Mouse (Mus musculus) cerebellum, postnatal 10 days (tissue): Measurements from ENCODE around the gene Gpr183.

Experiments
- DNase-seq, 2 experiments: peaks; one replicate each; pipeline ENCODE4 v3.0.0; 2021; ENCODE audit warnings: mixed read lengths in 2 of 2

The Gpr183 gene

DNA sequence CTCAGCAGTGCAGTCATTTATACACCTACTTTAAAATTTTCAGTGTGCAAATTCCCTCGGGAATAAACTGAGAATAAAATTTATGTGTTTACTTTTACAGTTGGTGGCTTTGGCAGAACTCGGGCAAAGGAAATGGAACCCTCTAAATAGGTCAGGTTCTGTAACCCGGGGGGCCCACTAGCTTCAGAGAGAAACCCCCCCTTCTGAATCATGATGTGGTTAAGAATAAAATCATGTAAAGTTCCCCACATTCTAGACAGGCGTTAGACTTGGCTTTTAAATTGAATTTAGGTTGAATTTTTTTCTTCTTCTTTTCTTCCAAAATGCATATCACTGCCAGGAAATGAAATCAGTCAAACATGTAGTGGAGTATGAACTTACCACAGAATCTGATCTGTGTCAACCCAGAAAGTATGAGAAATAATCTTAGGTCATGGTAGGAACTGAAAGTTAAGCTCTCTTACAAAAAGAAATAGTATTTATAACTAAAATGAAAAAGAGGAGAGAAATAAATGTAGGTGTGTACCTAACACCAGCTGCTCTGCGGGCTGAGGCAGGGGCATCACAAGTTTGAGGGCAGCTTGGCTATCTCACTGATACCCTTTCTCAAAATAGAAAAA, 9.7 kb downstream of the Gpr183 start:
- no peak for DNase-seq

GRCm38 (mm10) chr14:121954608-121955007, 10.4 kb downstream of the Gpr183 start:
- DNase-seq = no peak

DNA sequence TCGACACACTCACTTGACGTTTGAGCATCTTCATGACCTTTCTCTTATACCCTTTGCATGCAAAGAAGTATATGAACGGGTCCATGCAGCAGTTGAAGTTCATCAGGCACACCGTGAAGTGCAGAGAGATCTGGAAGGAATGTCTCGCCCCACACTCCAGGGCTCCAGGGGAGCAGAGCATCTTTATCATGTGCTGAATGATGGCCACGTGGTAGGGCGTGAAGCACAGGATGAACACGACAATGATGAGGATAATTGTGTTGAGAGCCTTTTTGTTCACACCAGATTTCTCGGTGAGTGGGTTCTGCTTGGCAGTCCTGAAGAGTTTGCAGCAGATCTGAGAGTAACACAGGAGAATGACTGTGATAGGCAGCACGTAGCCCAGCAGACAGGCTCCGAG, 10.9 kb downstream of the Gpr183 start:
- no peak for DNase-seq

- DNase-seq = no peak
Observed at GRCm38 (mm10) chr14:121952046-121952400, 13.0 kb downstream of the Gpr183 start.

GRCm38 (mm10) chr14:121951399-121952045, 13.5 kb downstream of the Gpr183 start:
- DNase-seq = no peak

GRCm38 (mm10) chr14:121949897-121950296, 15.1 kb downstream of the Gpr183 start:
- DNase-seq = no peak

- no peak for DNase-seq
Observed at GRCm38 (mm10) chr14:121949436-121949835, 15.6 kb downstream of the Gpr183 start.

DNA sequence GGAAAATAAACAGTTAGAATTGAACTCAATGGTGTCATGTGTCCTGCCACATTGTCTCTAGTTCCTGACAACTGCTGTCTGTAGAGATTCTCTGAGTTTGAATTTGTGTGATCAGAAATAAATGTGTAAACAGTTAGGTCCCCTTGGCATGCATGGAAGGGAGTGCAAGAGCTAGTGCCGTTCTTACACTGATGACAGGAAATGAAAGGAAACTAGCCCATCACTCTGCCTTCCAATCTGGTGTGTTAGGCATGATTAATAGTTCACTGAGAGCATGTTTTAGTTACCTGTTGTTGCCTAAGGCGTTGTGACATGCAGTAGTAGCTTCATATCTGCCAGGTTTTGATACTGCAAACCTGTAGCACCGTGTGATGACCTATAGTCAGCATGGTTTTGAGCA, 17.0 kb downstream of the Gpr183 start:
- DNase-seq = no peak

- DNase-seq = no peak
Observed at GRCm38 (mm10) chr14:121947201-121947760, 17.7 kb downstream of the Gpr183 start.

DNA sequence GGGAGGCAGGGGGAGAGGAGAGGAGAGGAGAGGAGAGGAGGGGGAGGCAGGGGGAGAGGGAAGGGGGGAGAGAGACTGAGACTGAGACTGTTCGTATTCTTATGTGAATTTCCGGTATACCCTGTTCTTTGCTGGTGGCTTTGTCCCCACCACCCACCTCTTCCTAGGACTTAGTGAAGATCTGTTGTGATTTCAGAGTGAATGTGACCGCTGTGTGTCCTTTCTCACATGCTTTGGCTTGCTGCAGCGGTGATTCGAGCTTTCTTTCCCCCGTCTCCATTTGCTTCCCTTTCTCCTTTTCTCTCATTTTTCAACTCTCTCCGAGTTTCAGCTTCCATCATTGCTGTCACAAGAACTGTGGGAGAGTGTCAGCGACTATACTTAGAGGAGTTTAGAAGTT, 18.3 kb downstream of the Gpr183 start:
- DNase-seq = no peak

- no peak for DNase-seq
Observed at GRCm38 (mm10) chr14:121946131-121946530, 18.9 kb downstream of the Gpr183 start.

- DNase-seq = no peak
Observed at GRCm38 (mm10) chr14:121939582-121939981, 25.4 kb downstream of the Gpr183 start.

DNA sequence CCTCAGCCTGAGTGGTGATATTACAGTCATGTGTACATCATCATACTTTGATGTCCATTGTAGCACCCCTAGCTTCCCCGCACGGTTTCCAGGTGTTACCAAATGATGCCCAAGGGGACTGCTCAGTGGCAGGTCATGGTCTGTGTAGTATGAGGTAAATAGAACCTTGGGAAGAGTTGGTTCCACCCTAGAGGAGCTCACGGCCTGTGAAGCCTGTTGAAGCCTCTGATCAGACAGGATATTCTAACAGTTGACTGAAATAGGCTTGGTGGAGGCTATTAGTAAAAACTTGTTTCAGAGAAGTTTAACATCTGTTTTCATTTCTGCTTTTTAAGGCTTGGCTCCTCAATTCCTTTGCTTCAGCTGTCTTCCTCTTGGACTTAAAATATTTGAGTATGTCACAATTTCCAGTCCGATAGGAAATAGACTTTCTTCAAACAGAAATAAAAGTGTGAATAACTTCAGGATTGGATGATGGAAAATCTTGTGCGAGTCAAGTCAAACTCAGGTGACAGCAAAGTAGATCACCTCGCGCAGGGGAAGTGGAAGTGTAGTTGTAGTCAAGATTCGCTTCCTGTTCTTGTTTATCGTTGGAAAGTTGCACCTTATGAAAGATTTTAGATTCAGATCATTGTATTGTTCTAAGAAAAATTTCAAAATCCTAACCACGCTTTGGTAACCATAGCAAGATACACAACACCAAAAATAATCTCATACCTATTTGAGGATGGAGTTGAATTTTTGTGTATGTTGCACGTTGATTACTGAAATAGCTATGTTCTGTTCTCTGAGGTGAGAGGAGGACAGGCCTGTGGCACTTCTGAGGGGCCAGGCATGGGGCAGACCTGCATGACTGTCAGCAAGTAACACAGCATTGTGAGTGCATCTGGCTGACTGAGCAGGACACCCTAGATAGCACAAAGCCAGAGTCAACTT, 26.5 kb downstream of the Gpr183 start:
- no peak for DNase-seq

DNA sequence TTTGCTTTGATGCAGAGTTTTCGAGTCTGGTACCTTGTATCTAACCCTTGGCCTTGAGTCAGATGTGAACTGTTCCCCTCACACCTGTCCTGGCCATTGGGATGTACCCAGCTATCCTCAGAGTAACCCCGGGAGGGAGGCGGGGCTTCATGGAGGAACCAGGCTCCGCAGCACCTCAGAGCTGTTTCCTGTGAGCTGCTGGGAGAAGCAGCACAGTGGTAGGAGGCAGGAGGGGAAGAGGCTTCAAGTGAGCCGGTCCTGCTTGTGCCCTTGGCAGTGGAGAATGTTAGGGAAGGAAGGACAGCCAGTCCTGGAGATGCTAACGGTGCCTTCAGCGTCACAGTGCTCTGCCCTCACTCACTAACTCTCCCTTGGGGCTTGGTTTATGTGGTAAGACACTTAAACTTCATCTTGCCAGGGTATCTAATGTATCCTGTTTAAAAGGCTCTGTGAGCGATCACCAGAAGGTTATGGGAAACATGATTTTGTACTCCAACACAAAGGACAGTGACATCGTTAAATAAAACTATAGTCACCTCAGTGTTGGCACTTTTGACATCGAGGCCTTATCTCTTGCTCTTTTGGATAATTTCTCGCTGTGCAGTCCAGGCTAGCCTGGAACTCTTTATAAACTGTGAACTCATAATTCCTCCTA, 27.3 kb downstream of the Gpr183 start:
- DNase-seq = no peak

DNA sequence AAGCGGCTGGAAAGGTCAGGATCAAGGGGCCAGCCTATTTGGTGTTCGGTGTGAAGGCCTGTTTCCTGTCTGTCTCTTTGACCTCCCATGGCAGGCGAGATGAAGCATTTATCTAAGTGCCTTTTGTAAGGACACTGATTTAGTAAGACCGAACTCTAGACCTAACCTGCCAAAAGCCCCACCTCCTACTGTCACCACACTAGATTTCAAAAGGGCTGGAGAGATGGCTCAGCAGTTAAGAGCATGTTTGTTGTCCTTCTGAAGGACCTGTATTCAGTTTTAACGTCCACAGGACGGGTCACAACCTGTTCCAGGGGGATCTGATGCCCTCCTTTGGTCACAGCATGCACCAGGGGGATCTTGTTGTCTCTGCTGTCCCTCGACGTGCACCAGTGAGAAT, 28.1 kb downstream of the Gpr183 start:
- DNase-seq = no peak

GRCm38 (mm10) chr14:121936356-121936755, 28.6 kb downstream of the Gpr183 start:
- no peak for DNase-seq

DNA sequence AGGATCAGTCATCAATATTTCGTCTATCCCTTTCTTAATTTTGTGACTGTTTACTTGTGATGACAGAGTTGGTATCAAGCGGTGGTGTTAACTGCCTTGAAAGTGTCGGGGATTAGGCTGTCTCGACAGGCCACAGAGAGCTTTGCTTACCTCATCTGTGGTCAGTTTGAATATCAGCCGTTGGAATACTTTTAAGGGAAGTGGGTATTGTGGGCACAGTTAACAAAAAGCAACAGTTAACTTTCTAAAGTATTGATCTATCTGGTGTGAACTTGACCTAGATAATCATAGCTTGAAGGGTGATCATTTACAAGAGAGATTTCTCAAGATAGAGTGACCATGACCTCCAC, 30.4 kb downstream of the Gpr183 start:
- DNase-seq = no peak

- DNase-seq = no peak
Observed at GRCm38 (mm10) chr14:121933906-121934596, 30.9 kb downstream of the Gpr183 start.

GRCm38 (mm10) chr14:121932180-121932579, 32.8 kb downstream of the Gpr183 start:
- no peak for DNase-seq

DNA sequence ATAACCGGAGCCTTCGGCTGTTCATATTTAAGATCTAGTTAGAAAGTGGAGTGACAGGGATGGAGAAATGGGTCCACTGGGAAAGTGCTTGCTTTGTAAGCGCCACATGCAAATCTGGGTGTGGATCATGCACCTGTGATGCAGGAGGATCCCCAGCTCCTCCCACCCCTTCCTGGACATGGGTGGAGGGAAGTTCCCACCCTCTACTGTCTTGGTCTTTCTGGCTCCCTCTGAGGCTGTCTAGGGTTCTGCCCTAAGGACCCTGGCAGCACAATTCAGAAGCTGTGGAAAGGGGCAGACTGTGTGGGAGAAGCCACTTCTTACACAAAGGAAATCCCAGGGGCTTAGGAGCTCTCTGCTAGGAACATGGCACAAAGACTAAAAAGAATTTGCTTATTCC, 33.4 kb downstream of the Gpr183 start:
- DNase-seq = no peak

DNA sequence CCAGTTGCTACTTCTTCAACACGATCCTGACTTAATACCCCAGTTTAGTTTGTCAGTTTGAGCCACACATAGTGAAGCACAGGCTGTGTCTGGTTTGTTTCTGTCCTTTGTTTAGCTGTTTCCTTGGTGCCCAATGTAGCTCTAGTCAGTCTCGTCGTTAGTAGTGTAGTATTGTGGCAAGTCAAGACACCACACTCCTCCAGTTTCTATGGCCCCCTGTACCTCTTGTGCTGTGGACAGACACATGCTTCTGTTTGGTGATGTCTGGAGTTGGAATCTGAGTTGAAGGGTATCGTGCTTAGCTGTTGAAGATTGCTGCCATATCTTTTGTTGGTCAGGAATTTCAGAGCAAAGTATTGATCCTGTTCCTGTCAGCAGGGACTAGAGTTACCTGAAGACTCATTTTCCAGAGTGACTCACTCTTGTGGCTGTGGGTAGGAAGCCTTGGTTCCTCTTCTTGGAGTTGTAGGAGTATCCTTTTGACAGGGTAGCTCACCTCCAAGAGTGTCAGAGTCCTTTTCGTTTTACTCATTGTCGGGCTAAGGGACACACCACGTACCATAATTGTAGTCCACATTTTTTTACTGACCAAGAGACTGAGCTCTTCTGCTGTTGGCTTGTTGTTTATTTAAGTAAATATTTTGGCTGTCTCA, 34.1 kb downstream of the Gpr183 start:
- no peak for DNase-seq
